Mouse (Mus musculus) lung, postnatal 36 days (tissue): ENCODE data around the gene Uqcc2.

Experiments
- DNase-seq: peaks from one replicate; pipeline ENCODE4 v3.0.0; 2022; ENCODE audit warnings: mixed read lengths

Gene Uqcc2

DNA sequence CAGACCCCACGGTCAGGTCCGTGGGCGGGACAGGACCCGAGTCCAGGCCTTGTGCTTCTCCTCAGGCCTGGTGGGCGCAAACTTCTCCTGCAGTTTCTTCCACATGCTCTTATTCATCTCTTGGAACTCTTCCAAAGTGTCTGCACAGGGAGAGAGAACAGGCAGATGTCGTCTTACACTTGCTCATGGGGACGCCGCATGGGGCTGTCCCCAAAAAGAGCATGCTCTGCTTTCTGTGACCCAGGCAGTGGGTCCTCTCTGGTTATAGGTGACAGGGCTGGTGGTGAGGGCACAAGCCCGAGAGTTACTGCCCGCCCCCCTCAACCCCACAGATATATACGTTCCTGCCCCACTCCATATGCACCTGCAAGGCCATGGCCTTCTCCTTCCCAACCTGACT, 11.0 kb downstream of the Uqcc2 start:
- no peak for DNase-seq

DNA sequence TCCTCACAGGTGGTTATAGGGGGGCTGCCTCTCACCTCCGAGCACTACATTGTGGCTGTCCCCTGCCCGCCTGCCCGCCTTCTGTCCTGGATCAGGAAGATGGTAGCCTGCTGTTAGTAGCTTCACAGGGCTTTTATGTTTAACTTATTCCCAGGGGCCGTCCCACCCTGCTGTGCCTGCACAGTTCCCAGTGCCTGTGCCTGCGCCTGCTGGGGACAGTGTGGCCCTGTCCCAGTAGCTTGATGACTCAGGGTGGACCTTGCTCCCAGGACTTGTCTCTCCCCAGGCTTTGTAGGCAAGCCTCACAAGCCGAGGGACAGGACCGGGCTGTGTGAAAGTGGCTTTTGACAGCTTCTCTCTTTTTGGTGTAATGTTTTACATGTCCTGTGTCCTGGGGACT, 11.9 kb downstream of the Uqcc2 start:
- DNase-seq: no peak

DNA sequence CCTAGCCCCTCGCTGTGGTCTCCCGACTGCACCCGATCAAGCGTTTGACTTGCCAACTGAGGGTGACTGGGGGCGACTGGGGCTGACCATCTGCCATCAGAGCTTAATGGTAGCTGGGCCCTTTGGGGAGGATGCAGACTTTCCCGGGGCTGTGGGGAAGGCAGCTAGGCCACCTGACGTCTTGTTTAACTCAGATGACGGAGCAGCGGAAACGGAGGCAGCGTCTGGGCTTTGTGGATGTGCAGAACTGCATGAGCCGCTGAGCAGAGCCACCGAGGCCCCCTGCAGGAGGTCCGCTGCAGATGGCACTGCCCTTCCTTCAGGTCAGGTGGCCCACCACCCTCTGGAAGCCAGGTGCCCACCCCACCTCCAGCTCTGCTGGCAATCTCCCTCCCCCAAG, 12.4 kb downstream of the Uqcc2 start:
- no peak for DNase-seq

DNA sequence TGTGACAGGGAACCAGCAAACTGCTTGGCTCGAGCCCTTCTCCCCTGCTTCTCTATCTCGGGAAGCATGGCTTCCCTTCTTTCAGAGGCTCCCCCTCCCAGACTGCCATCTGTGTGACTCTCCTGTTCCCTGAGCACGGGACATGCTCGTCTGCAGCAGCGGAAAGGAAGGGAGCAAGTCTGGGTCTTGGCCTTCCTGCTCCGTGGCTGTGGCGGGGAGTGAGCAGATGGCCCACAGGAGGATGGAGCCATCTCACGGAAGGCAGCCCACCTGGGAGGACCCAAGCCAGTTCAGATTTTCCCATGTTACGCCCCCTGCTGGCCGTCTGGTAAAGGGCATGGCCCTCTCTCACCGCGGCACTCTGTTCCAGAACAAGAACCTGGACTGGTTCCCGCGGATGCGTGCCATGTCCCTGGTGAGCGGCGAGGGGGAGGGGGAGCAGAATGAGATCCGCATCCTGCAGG, 13.1 kb downstream of the Uqcc2 start:
- peak; percentile 77 for DNase-seq

DNA sequence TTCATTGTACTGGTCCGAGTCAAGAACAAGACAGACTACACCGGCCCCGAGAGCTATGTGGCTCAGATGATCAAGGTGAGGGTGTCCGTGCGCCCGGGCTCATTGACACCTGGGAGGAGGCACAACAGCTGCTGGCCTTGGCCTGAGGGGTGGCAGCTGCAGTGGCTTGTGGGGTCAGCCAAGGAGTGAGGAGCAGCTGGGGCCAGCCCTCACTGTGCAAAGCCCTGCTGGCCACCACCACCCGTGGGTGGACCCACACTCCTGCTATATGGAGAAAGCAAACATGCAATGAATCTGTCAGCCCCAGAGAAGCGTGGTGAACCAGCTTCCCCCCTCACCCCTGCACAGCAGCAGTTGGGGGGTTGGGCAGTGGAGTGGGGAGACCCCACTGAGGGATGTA, 13.8 kb downstream of the Uqcc2 start:
- DNase-seq: no peak

DNA sequence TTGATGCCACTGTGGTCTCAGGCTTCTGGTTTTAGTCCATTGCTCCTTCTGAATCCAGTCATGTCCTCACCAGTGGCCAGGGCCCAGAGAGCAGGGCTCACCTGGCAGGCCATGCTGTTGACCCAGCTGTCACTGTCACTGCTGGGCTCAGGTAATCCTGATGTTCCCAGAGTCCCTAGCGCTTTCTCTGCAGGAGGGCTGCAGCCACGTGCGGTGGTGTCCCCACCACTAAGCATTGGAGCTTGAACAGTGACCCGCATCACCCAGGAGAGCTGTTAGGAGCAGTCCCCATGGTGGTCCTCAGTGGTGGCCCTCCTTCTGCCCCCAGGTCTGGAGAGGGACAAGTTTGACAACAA, 14.2 kb downstream of the Uqcc2 start:
- DNase-seq: no peak

DNA sequence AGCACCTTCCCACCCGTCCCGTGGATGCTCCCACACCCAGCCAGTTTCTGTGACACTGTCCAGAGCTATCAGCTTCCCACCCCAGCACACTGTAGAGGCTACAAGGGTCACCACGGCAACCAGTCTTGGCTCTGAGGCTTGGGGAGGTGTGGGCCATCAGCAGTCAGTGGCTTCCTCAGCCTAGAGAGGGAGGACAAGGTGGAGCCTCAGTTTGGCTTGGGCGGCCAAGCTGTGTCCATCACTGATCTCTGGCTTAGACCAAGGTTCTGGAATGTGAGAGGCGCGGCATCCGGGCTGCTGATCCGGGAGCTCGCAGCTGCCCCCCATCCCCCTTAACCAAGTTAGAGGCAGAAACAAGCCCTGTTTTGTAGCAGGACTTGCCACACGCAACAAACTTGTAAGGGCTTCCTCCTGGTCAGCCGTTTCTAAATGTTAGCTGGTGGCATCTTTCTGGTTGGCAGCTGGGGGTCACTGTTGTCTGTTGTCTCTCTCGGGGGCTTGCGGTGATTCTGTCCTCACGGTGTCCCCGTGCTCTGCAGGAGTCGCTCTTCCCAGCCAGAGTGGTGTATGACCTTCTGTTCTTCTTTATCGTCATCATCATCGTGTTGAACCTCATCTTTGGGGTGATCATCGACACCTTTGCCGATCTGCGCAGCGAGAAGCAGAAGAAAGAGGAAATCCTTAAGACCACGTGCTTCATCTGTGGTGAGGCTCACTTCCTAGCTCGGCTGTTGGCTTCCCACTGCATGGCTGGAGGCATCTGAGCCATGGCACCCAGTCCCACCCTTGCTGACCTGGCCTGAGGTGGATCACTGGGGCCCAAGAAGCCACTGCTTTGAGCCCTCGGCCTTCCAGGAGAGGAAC, 14.8 kb downstream of the Uqcc2 start:
- no peak for DNase-seq

DNA sequence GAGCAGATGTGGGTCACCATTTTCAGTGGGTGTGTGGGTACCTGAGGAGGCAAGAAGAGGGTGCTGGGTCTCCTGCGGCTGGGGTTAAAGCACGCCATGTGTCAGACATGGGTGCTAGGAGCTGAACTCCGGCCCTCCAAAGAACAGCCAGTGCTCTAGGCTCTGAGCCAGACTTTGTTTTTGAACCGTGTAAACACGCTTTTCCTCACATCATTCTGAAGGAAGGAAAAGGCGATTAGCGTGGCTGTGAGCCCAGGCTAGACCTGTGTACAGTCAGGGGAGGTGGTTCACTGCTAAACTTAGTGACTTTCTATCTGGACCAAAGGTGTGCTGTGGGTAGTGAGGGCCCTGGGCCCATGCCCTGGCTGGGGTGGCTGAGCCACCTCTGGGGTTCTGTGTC, 23.6 kb downstream of the Uqcc2 start:
- DNase-seq: peak; percentile 79

DNA sequence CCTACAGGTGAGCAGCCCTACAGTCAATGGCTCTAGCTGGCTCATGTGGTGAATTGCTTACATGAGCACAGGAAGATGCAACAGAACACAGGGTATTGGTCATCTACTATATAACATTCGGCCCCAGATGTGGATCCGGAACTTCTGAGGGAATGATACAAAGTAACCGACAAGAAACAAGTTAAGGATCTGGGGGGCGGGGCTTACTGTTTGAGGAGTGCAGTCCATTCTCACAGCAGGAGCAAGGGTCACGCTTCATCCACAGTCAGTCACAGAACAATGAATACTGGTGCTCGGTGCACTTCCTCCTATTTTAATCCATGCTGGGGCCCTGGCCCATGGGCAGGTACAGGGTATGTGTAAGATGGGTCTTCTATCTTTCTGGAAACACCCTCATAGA, 25.8 kb downstream of the Uqcc2 start:
- DNase-seq: no peak

DNA sequence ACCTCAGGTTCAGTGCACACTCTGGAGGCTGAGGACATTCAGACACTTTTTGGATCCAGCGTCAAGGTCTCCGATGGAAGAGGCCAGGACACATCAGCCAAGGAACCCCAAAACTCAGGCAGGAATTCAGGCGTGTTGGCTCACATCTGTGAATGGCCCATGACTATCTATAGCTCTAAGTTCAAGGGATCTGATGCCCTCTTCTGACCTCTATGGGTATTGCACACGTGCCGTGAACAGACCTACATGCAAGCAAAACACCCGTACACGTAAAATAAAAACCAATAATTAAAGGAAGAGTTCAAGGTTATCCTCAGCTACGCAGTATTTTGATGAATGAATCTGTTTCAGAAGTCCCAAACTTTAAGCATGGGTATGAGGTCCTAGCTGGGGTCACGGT, 27.0 kb downstream of the Uqcc2 start:
- DNase-seq: peak; percentile 53

DNA sequence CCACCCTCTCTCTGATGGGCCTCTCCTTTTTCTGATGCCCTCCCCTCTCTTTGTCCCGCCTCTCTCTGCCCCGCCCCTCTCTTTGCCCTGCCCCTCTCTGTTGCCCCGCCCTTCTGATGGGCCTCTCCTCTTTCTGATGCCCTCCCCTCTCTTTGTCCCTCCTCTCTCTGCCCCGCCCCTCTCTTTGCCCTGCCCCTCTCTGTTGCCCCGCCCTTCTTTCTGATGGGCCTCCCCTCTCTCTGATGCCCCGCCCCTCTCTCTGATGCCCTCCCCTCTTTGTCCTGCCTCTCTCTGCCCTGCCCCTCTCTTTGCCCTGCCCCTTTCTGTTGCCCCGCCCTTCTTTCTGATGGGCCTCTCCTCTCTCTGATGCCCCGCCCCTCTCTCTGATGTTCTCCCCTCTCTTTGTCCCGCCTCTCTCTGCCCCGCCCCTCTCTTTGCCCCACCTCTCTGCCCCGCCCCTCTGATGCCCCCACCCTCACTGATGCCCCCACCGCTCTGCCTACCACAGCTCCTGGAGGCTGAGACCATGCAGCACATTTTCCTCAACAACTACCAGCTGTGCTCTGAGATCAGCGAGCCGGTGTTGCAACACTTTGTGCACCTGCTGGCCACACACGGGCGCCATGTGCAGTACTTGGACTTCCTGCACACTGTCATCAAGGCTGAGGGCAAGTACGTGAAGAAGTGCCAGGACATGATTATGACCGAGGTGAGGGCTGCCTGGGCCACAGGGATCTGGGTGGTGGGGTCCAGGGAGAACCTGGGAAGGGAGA, 27.8 kb downstream of the Uqcc2 start:
- DNase-seq: no peak

DNA sequence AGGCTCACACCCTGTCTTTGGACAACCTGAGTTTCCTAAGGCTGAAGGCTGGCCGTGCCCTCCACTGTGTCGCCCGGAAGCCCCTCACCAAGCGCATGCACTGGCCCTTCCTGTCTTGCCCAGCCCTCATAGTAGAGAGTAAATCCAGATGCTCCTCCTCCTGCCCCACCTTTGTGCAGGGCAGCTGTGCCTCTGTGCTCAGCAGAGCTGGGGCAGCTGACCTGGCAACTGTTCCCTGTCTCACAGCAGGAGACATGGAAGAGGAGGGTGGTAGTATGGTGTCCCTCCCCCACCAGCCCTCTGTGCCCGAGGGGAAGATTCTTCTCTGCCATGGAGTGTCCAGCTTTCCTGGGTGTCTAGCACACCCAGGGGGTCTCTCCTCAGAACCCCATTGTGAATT, 32.0 kb downstream of the Uqcc2 start:
- DNase-seq: no peak

DNA sequence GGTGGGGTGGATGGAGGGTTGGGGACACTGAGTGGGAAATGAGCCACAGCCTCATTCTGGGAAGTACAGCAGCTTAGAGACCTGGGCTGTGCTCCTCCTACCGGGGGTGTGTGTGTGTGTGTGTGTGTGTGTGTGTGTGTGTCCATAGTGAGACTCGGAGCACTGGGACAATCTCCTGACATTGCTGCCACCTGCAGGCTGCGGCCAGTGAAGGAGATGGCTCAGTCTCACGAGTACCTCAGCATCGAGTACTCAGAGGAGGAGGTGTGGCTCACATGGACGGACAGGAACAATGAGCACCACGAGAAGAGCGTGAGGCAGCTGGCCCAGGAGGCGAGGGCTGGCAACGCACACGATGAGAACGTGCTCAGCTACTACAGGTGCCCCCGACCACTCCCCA, 38.0 kb downstream of the Uqcc2 start:
- peak; percentile 65 for DNase-seq

DNA sequence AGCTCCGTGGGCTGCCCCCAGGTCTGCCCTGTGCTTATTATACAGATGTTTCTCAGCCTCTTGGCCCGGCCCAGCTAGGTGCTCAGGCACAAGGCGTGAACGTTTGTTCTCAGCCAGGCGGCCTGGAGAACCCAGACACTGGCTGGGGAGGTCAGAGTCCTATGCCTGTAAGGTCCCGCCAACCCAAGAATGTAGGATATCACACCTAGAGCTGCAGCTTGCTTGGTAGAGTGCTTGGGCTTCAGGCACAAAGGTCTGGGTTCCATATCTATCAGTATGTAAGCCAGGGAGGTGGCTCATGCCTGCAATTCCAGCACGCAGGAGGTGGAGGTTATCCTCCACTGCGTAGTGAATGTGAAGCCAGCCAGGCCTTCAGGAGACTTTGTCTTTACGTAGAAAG, 43.6 kb downstream of the Uqcc2 start:
- DNase-seq: no peak

DNA sequence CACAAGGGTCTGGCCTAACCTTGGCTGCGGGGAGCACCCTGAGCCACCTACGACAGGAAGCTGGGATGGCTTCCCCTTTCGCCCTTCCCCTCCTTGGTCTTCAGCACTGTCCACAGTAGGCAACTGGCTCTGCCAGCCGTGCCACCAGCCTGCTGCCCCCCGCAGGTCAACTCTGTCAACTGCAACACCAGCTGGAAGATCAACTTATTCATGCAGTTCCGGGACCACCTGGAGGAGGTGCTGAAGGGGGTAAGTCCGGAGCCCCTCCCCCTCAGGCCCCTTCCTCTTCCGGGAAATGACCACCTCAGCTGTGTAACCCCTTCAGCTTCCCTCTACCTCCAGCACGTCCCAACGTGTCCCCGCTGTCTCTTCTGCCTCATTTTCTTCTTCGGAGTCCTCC, 46.3 kb downstream of the Uqcc2 start:
- DNase-seq: peak; percentile 31

DNA sequence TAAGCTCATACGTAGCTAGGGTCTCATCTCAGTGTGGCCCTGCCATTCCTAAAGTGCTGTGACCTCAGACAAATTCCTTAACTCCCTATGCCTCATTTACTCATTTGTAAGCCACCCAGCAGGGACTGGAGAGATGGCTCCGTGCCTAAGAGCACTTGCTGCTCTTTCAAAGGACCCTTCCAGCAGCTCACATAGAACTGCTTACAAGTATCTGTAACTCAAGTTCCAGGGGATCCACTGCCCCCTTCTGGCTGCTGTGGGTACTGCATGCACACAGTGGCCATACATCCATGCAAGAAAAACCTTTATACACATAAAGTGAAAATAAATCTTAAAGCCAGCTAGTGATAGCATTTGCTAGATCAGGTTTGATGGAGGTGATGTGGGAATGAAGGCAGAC, 48.0 kb downstream of the Uqcc2 start:
- DNase-seq: peak; percentile 82

DNA sequence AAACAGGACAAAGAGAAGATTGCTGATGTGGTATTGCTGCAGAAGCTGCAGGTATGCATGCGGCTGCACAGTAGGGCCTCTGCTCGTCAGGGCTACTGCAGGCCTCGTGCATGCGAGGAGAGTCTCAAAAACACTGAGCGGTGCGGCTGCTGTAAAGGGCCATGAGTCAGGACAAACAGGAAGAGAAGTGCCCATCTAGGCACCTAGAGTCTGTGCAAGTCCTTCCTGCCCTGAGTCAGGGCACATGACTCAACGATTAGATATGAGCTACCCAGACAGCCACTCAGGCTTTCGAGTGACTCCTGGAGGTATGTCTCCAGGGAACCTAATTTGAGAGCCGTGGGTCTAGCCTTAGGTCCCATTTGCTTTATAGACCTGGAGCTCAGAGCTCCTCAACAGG, 50.1 kb downstream of the Uqcc2 start:
- peak; percentile 50 for DNase-seq

DNA sequence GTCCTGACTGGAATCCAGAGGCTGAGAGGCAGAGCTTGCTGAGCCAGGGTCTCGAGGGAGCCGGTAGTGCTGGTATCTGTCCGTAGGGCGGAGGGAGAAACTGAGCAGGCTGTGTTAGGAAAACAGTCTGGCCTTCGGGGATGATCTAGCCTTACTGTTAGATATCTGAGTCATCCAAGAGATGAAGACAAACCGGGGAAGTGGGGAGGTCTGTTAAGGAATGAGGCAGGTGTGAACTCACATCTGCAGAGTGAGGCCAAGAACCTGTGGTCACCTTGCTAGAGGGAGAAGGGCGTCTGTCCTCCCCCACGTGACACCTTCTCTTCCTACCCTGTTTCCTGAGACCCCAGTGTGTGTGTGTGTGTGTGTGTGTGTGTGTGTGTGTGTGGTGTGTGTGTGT, 50.9 kb downstream of the Uqcc2 start:
- no peak for DNase-seq

DNA sequence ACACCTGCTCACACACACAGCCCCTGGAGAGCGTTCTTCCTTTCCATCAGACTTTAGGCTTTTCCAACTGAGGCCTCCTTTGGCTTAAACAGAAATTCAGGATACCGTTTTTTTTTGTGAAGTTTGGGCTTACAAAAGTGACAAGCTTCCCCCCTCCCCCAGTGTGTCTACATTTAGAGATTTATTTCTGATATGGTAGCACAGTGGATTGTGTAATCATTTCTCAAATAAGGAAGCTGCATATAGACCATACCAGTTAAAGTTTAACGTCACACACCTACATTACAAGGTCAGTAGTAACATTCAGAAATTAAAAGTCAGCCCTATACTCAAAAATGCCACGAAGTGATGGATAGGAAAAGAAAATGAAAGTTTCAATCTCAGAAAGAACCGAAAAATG, 51.8 kb downstream of the Uqcc2 start:
- no peak for DNase-seq

DNA sequence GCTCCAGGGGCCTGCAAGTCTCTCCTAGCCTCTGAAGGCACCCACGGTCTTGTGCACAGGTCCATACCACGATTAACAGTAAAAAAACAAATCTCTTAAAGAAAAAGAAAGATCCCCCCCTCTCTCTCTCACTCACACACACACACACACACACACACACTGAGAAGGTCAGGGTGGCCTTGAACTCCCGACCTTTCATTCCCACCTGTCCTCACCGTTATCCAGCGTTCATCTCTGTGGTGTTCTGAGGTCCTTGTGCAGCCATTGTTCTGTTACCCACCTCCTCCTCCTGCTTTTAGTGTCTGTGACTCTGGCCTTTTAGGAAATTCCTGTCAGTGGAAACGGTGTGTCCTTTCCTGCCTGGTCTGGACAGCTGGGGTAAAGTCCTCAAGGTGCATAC, 55.2 kb downstream of the Uqcc2 start:
- DNase-seq: no peak

DNA sequence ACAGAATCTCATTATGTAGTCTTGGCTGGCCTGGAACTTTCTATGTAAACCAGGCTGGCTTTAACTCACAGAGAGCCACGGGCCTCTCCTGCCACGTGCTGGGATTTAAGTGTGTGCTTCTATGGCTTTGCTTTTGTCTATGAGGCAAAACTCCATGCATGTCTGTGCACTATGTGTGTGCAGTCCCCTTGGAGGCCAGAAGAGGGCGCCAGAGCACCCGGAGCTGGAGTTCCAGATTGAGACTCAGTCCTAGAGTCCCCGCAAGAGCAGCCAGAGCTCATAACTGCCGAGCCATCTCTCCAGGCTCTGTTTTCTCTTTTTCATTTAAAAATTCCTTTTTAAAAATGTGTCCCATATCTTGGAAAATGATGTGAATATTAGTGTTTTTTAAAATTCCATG, 55.8 kb downstream of the Uqcc2 start:
- no peak for DNase-seq

DNA sequence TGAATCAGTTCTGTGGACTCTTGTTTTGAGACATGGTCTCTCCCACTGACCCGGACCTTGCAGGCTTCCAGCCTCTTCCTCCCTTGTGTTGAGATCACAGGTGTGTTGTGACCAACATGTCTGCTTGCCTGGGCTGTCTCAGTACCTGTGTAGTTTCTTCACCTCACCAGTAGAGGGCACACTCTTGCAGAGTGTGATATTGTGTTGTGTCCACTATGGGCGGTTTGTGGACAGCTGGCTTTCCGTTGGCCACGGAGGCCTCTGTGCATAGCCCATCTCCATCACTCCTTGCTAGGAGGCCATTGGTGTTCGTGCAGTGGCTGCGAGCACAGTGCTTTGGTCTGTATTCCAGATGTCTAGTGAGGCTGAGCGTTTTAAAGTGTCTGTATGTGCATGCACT, 56.6 kb downstream of the Uqcc2 start:
- no peak for DNase-seq

DNA sequence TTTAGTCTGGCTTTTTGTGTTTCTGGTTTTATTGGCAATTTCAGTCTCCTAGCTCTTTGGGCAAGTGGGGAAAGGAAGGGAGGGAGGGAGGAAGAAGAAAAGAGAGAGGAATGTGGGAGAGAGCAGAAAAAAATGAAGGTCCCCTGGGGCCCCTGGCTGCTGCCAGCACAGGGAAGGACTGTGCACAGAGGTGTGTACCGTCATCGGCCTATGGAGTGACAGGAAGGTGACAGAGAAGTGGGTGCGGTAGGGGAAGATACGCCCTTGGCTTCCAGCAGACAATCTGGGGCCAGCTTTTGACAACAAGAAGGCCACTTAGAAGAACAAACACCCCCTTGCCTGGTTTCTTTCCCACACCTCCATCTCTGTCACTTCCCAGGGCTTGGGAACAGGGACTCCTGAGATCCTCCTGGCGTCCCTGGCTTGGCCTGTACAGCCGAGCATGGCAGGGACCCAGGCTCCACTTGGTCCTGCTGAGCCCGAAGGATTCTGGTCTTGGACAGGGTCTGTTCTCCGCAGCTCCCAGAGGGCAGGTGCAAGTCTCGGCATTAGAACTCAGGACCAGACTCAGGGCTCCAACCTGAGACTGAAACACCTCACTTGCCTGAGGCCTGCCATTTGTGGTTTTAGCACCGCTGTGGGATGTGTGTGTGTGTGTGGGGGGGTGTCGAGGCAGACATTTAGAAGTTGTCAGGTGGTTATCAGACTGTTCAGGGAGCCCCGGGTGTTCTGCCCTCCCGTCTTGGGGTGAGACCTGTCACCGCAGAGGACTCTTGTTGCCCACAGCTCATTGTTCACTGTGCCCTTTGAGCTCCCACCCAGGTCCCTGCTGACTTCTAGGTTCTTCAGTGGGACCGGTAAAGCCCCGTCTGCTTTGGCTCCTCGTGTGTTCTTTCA, 58.6 kb downstream of the Uqcc2 start:
- no peak for DNase-seq
